Mouse (Mus musculus) midbrain, embryonic 16.5 days (tissue): ENCODE results near the gene Elfn1. TPM values are rescaled to one million over a fixed set of nuclear protein-coding genes. Genes with fewer than 3 reads are reported as not detected.

ENCODE experiments used
- ATAC-seq: fragments of 200-750 bp; cut with Nextera tagmentation; 2 replicates; pipeline ENCODE4 v1.8.0; 2017; ENCODE audit warnings: moderate TSS enrichment
- H3K27ac ChIP-seq: fragments of 300-500 bp; sonication (generic); 2 replicates; pipeline ENCODE4 v1.5.1; 2014; ENCODE audit warnings: mild to moderate bottlenecking, low read length, mixed read lengths
- H3K27me3 ChIP-seq: fragments of 300-500 bp; sonication (generic); 2 replicates; pipeline ENCODE4 v1.6.1; 2014; ENCODE audit warnings: low read depth, low read length, mixed read lengths; ENCODE audit not compliant: control insufficient read depth, insufficient read depth
- H3K36me3 ChIP-seq: fragments of 300-500 bp; sonication (generic); 2 replicates; pipeline ENCODE4 v1.6.1; 2014; ENCODE audit warnings: mild to moderate bottlenecking, low read length, moderate library complexity, mixed read lengths; ENCODE audit not compliant: control insufficient read depth, insufficient read depth
- H3K4me1 ChIP-seq: fragments of 300-500 bp; sonication (generic); 2 replicates; pipeline ENCODE4 v1.6.1; 2014; ENCODE audit warnings: mild to moderate bottlenecking, low read length, mixed read lengths; ENCODE audit not compliant: control insufficient read depth, insufficient read depth
- H3K4me2 ChIP-seq: fragments of 300-500 bp; sonication (generic); 2 replicates; pipeline ENCODE4 v1.6.1; 2014; ENCODE audit warnings: mild to moderate bottlenecking, low read length, mixed read lengths
- H3K4me3 ChIP-seq: fragments of 300-500 bp; sonication (generic); 2 replicates; pipeline ENCODE4 v1.5.1; 2014; ENCODE audit warnings: low read depth, mild to moderate bottlenecking, low read length, moderate library complexity, mixed read lengths
- H3K9ac ChIP-seq: fragments of 300-500 bp; sonication (generic); 2 replicates; pipeline ENCODE4 v1.6.1; 2014; ENCODE audit warnings: low read depth, low read length, mixed read lengths
- H3K9me3 ChIP-seq: fragments of 300-500 bp; sonication (generic); replicated peaks from 2 replicates; pipeline ENCODE4 v1.6.1; 2014; ENCODE audit warnings: mild to moderate bottlenecking, low read length, mixed read lengths; ENCODE audit not compliant: control insufficient read depth, poor library complexity, severe bottlenecking
- WGBS: fragments of 180-500 bp; shearing (Covaris S2); extraction: QIAGEN DNeasy Blood & Tissue Kit; methylation state at CpG from one replicate; pipeline ENCODE4 v1.1.7; 2014; 5-methylcytosine and 5-hydroxymethylcytosine counted together
- polyA plus RNA-seq: library from polyadenylated mRNA; unstranded; fragments of >200 nt; fragmentation: Nextera tagmentation; extraction: Ambion mirVana; gene quantifications from 2 replicates; pipeline ENCODE4 v1.2.1, GENCODE M21; 2015

The Elfn1 gene
- polyA plus RNA-seq, 1 experiment from 2014 or later: 2.5 TPM

GRCm38 (mm10) chr5:140006861-140007260 lies 99.1 kb downstream of the Elfn1 start:
- Histone ChIP-seq H3K9ac (no peak overlapping the region), H3K4me1 (peaks cover 4% of the 10 kb centered on the region; the same call in 1 of the 2 replicates), H3K9me3 (no peaks in the 10 kb centered on the region), H3K36me3 (no peaks in the 10 kb centered on the region), H3K27ac (no peak overlapping the region), H3K27me3 (peaks cover 14% of the 10 kb centered on the region), H3K4me3 (no peak overlapping the region), H3K4me2 (no peak overlapping the region)
- 66% methylated on average over 8 of the region's 8 CpGs for WGBS
- ATAC-seq: no peak

- Histone ChIP-seq H3K9me3 (no peaks in the 10 kb centered on the region), H3K9ac (no peak overlapping the region), H3K4me1 (no peaks in the 10 kb centered on the region), H3K27me3 (peaks cover 14% of the 10 kb centered on the region), H3K36me3 (no peaks in the 10 kb centered on the region), H3K4me3 (no peak overlapping the region), H3K27ac (no peak overlapping the region), H3K4me2 (no peak overlapping the region)
- 17% methylated on average over 9 of the region's 9 CpGs for WGBS
- peak; percentile 25; the same call in 1 of the 2 replicates for ATAC-seq
Measured at GRCm38 (mm10) chr5:140007656-140008522, 100.1 kb downstream of the Elfn1 start.

- H3K9me3 ChIP-seq: no peaks in the 10 kb centered on the region
- H3K4me1 ChIP-seq: no peaks in the 10 kb centered on the region
- no peak overlapping the region for H3K27ac ChIP-seq
- no peak overlapping the region for H3K9ac ChIP-seq
- WGBS: 53% methylated on average over 5 of the region's 5 CpGs
- no peak overlapping the region for H3K4me2 ChIP-seq
- peak; percentile 55; the same call in 1 of the 2 replicates for ATAC-seq
- H3K36me3 ChIP-seq: no peaks in the 10 kb centered on the region
- H3K4me3 ChIP-seq: no peak overlapping the region
- peaks cover 11% of the 10 kb centered on the region; the same call in 1 of the 2 replicates for H3K27me3 ChIP-seq
Measured at GRCm38 (mm10) chr5:140008523-140008806, 100.7 kb downstream of the Elfn1 start.

- H3K9ac ChIP-seq: no peak overlapping the region
- 81% methylated on average over 7 of the region's 7 CpGs for WGBS
Measured at GRCm38 (mm10) chr5:140009083-140009655, 101.4 kb downstream of the Elfn1 start.

GRCm38 (mm10) chr5:140010405-140010804 lies 102.7 kb downstream of the Elfn1 start:
- Histone ChIP-seq H3K4me3 (no peak overlapping the region), H3K9ac (no peak overlapping the region), H3K4me1 (no peaks in the 10 kb centered on the region), H3K27me3 (peaks cover 7% of the 10 kb centered on the region; the same call in 1 of the 2 replicates), H3K27ac (no peak overlapping the region), H3K9me3 (no peaks in the 10 kb centered on the region), H3K36me3 (no peaks in the 10 kb centered on the region), H3K4me2 (no peak overlapping the region)
- no peak for ATAC-seq
- WGBS: 77% methylated on average over 3 of the region's 3 CpGs

More at GRCm38 (mm10) chr5:140009083-140009655, 101.4 kb downstream of the Elfn1 start:
- Histone ChIP-seq H3K4me2 (no peak overlapping the region), H3K27me3 (peaks cover 11% of the 10 kb centered on the region; the same call in 1 of the 2 replicates), H3K4me1 (no peaks in the 10 kb centered on the region), H3K4me3 (no peak overlapping the region), H3K27ac (no peak overlapping the region), H3K9me3 (no peaks in the 10 kb centered on the region), H3K36me3 (no peaks in the 10 kb centered on the region)
- ATAC-seq: no peak

GRCm38 (mm10) chr5:140012286-140012967 lies 104.7 kb downstream of the Elfn1 start:
- Histone ChIP-seq H3K27ac (no peak overlapping the region), H3K9me3 (no peaks in the 10 kb centered on the region), H3K9ac (no peak overlapping the region), H3K27me3 (no peaks in the 10 kb centered on the region; the same call in 1 of the 2 replicates), H3K36me3 (no peaks in the 10 kb centered on the region), H3K4me1 (no peaks in the 10 kb centered on the region), H3K4me2 (no peak overlapping the region), H3K4me3 (no peak overlapping the region)
- WGBS: 84% methylated on average over 12 of the region's 12 CpGs
- 0 out of 2 replicates have a peak, but pooled peaks have one; percentile 39 for ATAC-seq

GRCm38 (mm10) chr5:140013652-140014051 lies 105.9 kb downstream of the Elfn1 start:
- Histone ChIP-seq H3K36me3 (no peaks in the 10 kb centered on the region), H3K9ac (no peak overlapping the region), H3K4me1 (no peaks in the 10 kb centered on the region), H3K4me2 (no peak overlapping the region), H3K27ac (no peak overlapping the region), H3K4me3 (no peak overlapping the region), H3K9me3 (no peaks in the 10 kb centered on the region), H3K27me3 (no peaks in the 10 kb centered on the region; the same call in 1 of the 2 replicates)
- ATAC-seq: no peak
- WGBS: 72% methylated on average over 5 of the region's 5 CpGs

GRCm38 (mm10) chr5:140016896-140017295 lies 109.2 kb downstream of the Elfn1 start:
- Histone ChIP-seq H3K27ac (no peak overlapping the region), H3K4me1 (no peaks in the 10 kb centered on the region), H3K4me2 (no peak overlapping the region), H3K27me3 (no peaks in the 10 kb centered on the region), H3K9ac (no peak overlapping the region), H3K4me3 (no peak overlapping the region), H3K9me3 (no peaks in the 10 kb centered on the region), H3K36me3 (no peaks in the 10 kb centered on the region)
- WGBS: 96% methylated on average over 1 of the region's 1 CpGs
- ATAC-seq: no peak
